Comparison of ENCODE assay signal across 10 mouse cellular contexts in the genomic region with DNA sequence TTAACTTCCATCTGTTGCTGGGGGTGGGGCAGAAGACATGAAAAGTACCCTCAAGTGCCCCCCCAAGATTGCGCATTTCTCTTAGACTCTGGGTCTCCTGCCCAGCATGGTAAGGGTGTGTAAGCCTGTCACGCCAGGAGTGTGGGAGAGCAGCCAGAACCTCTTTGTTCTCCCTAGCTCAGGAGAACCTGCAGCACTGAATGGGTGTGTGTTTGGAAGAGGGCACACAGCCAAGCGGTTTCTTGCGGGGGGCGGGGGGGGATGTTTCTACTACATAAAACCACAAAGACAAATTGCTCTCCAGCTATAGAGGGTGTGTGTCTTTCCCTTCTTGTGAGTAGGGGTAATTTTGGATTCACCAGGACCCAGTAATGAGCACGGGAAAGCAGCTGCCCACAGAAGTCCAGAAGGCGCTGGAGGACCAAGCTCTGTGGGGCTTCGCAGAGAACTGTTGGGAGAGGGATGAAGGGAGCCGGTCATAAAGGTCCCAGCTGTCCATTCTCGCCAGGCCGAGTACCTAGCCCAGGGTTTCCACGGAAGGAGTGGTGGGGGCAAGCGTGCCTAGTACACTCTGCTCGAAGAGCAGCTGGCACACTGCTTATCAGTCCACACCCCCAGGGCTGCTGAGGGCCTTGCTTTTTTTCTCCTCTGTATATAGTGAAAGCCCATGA. TPM values are rescaled to one million over a fixed set of nuclear protein-coding genes. Genes with fewer than 3 reads are reported as not detected.
DNase-seq lines count a peak whose midpoint lies in the region; ATAC-seq and TF ChIP-seq lines count a peak whose summit lies in the region.
"Had no signal": no experiment of that assay in that cellular context is flagged by ENCODE, and none has a peak within 500 bp of the region (broad histone marks: within the 10 kb centered on the region; RNA-seq: fewer than 3 reads in every experiment).

No protein-coding gene starts in this region.

- ATAC-seq in hindbrain, embryonic 15.5 days (ENCODE audit: low FRiP score, low read depth), result peak; percentile 46
- peak; percentile 19; the same call in 1 of the 2 replicates for ATAC-seq in stomach, postnatal 0 days (ENCODE audit: low FRiP score, low TSS enrichment)

- no peak for TF ChIP-seq CTCF in stomach, postnatal 0 days (IDR thresholded peaks at IDR 0.05; ENCODE audit: low read depth)

- H3K4me1 ChIP-seq in hindbrain, embryonic 15.5 days (replicated peaks), result peaks cover 59% of the 10 kb centered on the region
- H3K4me1 ChIP-seq in stomach, postnatal 0 days (replicated peaks; ENCODE audit: control insufficient read depth, insufficient read depth), result peaks cover 55% of the 10 kb centered on the region

- no peaks in the 10 kb centered on the region for H3K36me3 ChIP-seq in hindbrain, embryonic 15.5 days
- H3K36me3 ChIP-seq in stomach, postnatal 0 days (ENCODE audit: control insufficient read depth, insufficient read depth, low read length), result no peaks in the 10 kb centered on the region

- H3K27me3 ChIP-seq in hindbrain, embryonic 15.5 days, result no peaks in the 10 kb centered on the region
- H3K27me3 ChIP-seq in stomach, postnatal 0 days (ENCODE audit: control insufficient read depth, insufficient read depth, low read length), result no peaks in the 10 kb centered on the region

- no peak overlapping the region for H3K4me3 ChIP-seq in hindbrain, embryonic 15.5 days
- H3K4me3 ChIP-seq in stomach, postnatal 0 days (ENCODE audit: low read depth, low read length), result no peak overlapping the region

- H3K27ac ChIP-seq in hindbrain, embryonic 15.5 days (replicated peaks), result peak overlapping the region; percentile 68
- peak overlapping the region; percentile 98 for H3K27ac ChIP-seq in stomach, postnatal 0 days (replicated peaks)

- no peaks in the 10 kb centered on the region for H3K9me3 ChIP-seq in hindbrain, embryonic 15.5 days
- H3K9me3 ChIP-seq in stomach, postnatal 0 days (ENCODE audit: control insufficient read depth, low read length), result no peaks in the 10 kb centered on the region

- peak; percentile 3 for DNase-seq in adrenal gland, adult 8-10 months
- no peak for DNase-seq in adrenal gland, postnatal 25 days
- DNase-seq in spleen, postnatal 10 days (ENCODE audit: low spot score in 2 of 2), result peak; percentile 57 to 65
- DNase-seq in spleen, postnatal 36 days (ENCODE audit: low spot score in 2 of 2), result no peak
- peak; percentile 75 for DNase-seq in lung, postnatal 14 days
- DNase-seq in stomach, postnatal 0 days (ENCODE audit: low spot score), result peak; percentile 82
- DNase-seq in left cerebral cortex, adult 9 months (ENCODE audit: low spot score in 2 of 2), result no peak

- WGBS in hindbrain, embryonic 15.5 days, result 18% methylated on average over 14 of the region's 14 CpGs
- WGBS in stomach, postnatal 0 days, result 20% methylated on average over 14 of the region's 14 CpGs

- no peak for TF ChIP-seq EP300 in stomach, postnatal 0 days (optimal IDR thresholded peaks at IDR 0.05)

- no peak overlapping the region for H3K9ac ChIP-seq in hindbrain, embryonic 15.5 days
- peak overlapping the region; percentile 50 for H3K9ac ChIP-seq in stomach, postnatal 0 days (ENCODE audit: low read length)

- 0 out of 2 replicates have a peak overlapping the region, but pooled peaks have one; percentile 5 for H3K4me2 ChIP-seq in hindbrain, embryonic 15.5 days
- H3K4me2 ChIP-seq in stomach, postnatal 0 days (replicated peaks; ENCODE audit: low read depth), result 0 out of 2 replicates have a peak overlapping the region, but pooled peaks have one; percentile 17

RNA-seq across cellular contexts. Expression of gene Chit1, which starts 14.6 kb away (rescaled TPM):
- total RNA-seq in adrenal gland, adult 8-10 months (2022), result under 1 TPM in 1 of 4 experiments, not detected in 3; 0.28 TPM
- not detected in 2 replicates for total RNA-seq in adrenal gland, postnatal 25 days (2021)
- 0.37 and 0.38 TPM in 2 replicates for polyA plus RNA-seq in hindbrain, embryonic 15.5 days (2015; fragmentation: Nextera tagmentation; extraction: Ambion mirVana)
- 38.5 and 45.1 TPM in 2 replicates for polyA plus RNA-seq in stomach, postnatal 0 days (2015; fragmentation: Nextera tagmentation; extraction: Ambion mirVana)
- polyA plus RNA-seq: embryonic facial prominence, embryonic 11.5 days had no signal

RNA-seq across cellular contexts. Expression of gene Btg2, which starts 17.5 kb away (rescaled TPM):
- total RNA-seq in adrenal gland, adult 8-10 months (2022), result 10 to 100 TPM; 28.1 to 56.5 (median 50.6) TPM
- total RNA-seq in adrenal gland, postnatal 25 days (2021), result 17.8 and 18.1 TPM in 2 replicates
- polyA plus RNA-seq in hindbrain, embryonic 15.5 days (2015; fragmentation: Nextera tagmentation; extraction: Ambion mirVana), result 30.4 and 49.0 TPM in 2 replicates
- 85.9 and 96.8 TPM in 2 replicates for polyA plus RNA-seq in stomach, postnatal 0 days (2015; fragmentation: Nextera tagmentation; extraction: Ambion mirVana)

RNA-seq across cellular contexts. Expression of gene Fmod, which starts 59.3 kb away (rescaled TPM):
- 10 to 100 TPM in 1 of 4 experiments, 1 to 10 TPM in 3; 6.9 to 10.7 (median 7.7) TPM for total RNA-seq in adrenal gland, adult 8-10 months (2022)
- 4.7 and 5.0 TPM in 2 replicates for total RNA-seq in adrenal gland, postnatal 25 days (2021)
- polyA plus RNA-seq in hindbrain, embryonic 15.5 days (2015; fragmentation: Nextera tagmentation; extraction: Ambion mirVana), result 10.2 and 11.0 TPM in 2 replicates
- 7.9 and 9.0 TPM in 2 replicates for polyA plus RNA-seq in stomach, postnatal 0 days (2015; fragmentation: Nextera tagmentation; extraction: Ambion mirVana)
- total RNA-seq: neutrophil, adult 5-6 weeks had no signal

Comparison
In these comparisons a context has a peak if more than half of its experiments do, and no peak if none do; other contexts are left out.
1. DNase-seq: peak in adrenal gland, adult 8-10 months (single experiment), spleen, postnatal 10 days (2 of 2), lung, postnatal 14 days (single experiment) and stomach, postnatal 0 days (single experiment); none in adrenal gland, postnatal 25 days (single experiment), spleen, postnatal 36 days (0 of 2) and left cerebral cortex, adult 9 months (0 of 2).